Mouse (Mus musculus): ENCODE measurements around the gene Selenbp2. TPM values are rescaled to one million over a fixed set of nuclear protein-coding genes. Genes with fewer than 3 reads are reported as not detected.

The Selenbp2 gene
- 0.58 and 1.3 TPM in 2 replicates for polyA plus RNA-seq (2015; fragmentation: Nextera tagmentation; extraction: Ambion mirVana)

DNA sequence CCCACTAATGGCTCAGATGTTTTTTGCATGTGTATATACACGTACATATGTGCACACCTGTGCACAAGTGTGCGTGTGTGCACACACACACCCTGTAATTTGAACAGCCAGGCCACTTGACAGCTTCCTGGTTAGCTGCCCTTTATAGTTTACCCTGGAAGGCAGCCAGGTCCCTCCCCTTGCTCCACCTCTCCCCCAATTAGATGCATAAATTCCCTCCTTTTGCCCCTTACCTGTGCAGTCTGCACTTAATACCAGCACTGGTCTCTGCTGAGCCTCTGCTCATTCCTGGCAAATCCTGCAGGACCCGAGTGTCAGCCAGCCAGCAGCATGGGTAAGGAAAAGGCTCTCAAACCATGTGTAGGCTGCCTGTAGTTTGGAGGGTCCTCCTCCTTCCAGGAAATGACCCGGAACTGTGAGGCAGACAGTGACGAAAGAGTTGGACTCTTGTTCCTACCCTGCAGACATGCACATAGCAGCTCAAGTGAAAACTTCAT, at the start of gene Selenbp2:
Gene Selenbp2 (plus strand): TSS at position 228 of the 497 bp plus-strand sequence.

GRCm38 (mm10) chr3:94658740-94659095, 34.6 kb upstream of the Selenbp2 start, which contains the start of gene Tuft1:
Tuft1 (minus strand) TSS chr3:94658872.

Other genes with a start within 250 kb of the Selenbp2 start
- gene Oaz3, start 249.6 kb upstream of the Selenbp2 start, polyA plus RNA-seq (2015; fragmentation: Nextera tagmentation; extraction: Ambion mirVana), result 0.35 and 0.37 TPM in 2 replicates
- gene Celf3, start 215.3 kb upstream of the Selenbp2 start, polyA plus RNA-seq (2015; fragmentation: Nextera tagmentation; extraction: Ambion mirVana), result 0.52 and 0.81 TPM in 2 replicates
- 10.3 and 11.1 TPM in 2 replicates for gene Riiad1, start 213.2 kb upstream of the Selenbp2 start, polyA plus RNA-seq (2015; fragmentation: Nextera tagmentation; extraction: Ambion mirVana)
- gene Snx27, start 110.8 kb upstream of the Selenbp2 start, polyA plus RNA-seq (2015; fragmentation: Nextera tagmentation; extraction: Ambion mirVana), result 16.3 and 17.7 TPM in 2 replicates
- gene Gm10972, start 50.4 kb upstream of the Selenbp2 start, polyA plus RNA-seq (2015; fragmentation: Nextera tagmentation; extraction: Ambion mirVana), result not detected in 2 replicates
- gene Tuft1, start 34.7 kb upstream of the Selenbp2 start, polyA plus RNA-seq (2015; fragmentation: Nextera tagmentation; extraction: Ambion mirVana), result 0.58 and 2.2 TPM in 2 replicates
- 0.19 and 0.46 TPM in 2 replicates for gene Cgn, start 92.9 kb downstream of the Selenbp2 start, polyA plus RNA-seq (2015; fragmentation: Nextera tagmentation; extraction: Ambion mirVana)
- 6.3 and 6.9 TPM in 2 replicates for gene Pogz, start 144.0 kb downstream of the Selenbp2 start, polyA plus RNA-seq (2015; fragmentation: Nextera tagmentation; extraction: Ambion mirVana)
- 242 and 248 TPM in 2 replicates for gene Psmb4, start 193.4 kb downstream of the Selenbp2 start, polyA plus RNA-seq (2015; fragmentation: Nextera tagmentation; extraction: Ambion mirVana)
- gene Selenbp1, start 239.5 kb downstream of the Selenbp2 start, polyA plus RNA-seq (2015; fragmentation: Nextera tagmentation; extraction: Ambion mirVana), result 30.0 and 38.8 TPM in 2 replicates

Measured in skeletal muscle tissue, postnatal 0 days (tissue).